Mouse (Mus musculus): Measurements from ENCODE around the gene Esam. TPM values are rescaled to one million over a fixed set of nuclear protein-coding genes. Genes with fewer than 3 reads are reported as not detected.

Gene Esam
- polyA plus RNA-seq, 1 experiment from 2014 or later, result 35.7 TPM

DNA sequence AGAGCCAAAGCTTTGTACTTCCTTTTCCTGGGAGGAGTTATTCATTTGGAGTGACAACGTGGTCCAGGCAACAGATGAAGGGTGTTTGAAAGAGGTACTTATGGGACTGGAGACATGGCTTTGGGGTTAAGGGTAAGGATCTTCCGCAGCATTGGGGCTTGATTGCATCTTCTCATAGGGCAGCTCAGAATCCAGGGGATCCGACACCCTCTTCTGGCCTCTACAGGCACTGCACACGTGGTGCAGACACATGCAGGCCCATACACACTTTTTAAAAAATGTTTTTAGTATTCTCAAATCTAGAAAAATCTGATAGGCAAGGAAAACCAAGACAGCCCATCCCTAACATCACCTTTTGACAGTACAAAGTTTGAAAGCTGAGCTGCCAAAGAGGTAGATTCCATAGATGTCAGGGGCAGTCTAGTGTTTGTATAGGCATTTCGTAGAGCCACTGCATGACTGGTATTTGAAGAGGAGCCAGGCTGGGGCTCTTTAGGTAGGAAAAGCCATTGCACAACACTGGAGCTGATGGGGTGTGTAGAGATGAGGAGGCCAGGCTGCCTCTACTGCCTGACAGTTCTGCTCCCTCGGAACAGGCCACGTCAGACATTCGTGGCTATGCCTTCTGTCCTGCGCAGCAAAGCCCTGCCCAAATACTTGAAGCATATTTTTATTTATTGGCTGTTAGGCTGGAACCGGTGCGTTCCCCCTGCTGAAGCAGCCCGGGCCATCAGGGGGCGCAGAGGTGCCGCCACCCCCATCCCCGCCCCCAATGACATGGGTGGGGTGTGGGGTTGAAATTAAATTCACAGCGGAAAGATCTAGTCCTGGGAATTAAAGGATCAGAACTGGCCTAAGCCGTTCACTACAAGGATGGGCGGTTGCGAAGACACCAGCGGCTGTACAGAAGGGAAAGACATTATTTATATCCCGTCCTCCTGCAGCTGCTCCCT is 1.2 kb upstream of the Esam start:
- Histone ChIP-seq H3K9me3 (ENCODE audit: control insufficient read depth, low read length) (no peaks in the 10 kb centered on the region), H3K4me1 (ENCODE audit: control insufficient read depth, insufficient read depth, low read length) (peaks cover 21% of the 10 kb centered on the region), H3K27me3 (ENCODE audit: control insufficient read depth, insufficient read depth, low read length) (peaks cover 57% of the 10 kb centered on the region), H3K36me3 (ENCODE audit: control insufficient read depth, insufficient read depth, low read length) (peaks cover 9% of the 10 kb centered on the region), H3K4me2 (ENCODE audit: low read depth) (no peak overlapping the region), H3K27ac (ENCODE audit: low read depth, low read length) (no peak overlapping the region), H3K4me3 (ENCODE audit: low read depth, low read length) (no peak overlapping the region), H3K9ac (ENCODE audit: low read length) (no peak overlapping the region)
- 23% methylated on average over 21 of the region's 21 CpGs for WGBS
- ATAC-seq (ENCODE audit: insufficient read depth, low FRiP score, low TSS enrichment) (no peak), DNase-seq (ENCODE audit: low spot score) (no peak)

DNA sequence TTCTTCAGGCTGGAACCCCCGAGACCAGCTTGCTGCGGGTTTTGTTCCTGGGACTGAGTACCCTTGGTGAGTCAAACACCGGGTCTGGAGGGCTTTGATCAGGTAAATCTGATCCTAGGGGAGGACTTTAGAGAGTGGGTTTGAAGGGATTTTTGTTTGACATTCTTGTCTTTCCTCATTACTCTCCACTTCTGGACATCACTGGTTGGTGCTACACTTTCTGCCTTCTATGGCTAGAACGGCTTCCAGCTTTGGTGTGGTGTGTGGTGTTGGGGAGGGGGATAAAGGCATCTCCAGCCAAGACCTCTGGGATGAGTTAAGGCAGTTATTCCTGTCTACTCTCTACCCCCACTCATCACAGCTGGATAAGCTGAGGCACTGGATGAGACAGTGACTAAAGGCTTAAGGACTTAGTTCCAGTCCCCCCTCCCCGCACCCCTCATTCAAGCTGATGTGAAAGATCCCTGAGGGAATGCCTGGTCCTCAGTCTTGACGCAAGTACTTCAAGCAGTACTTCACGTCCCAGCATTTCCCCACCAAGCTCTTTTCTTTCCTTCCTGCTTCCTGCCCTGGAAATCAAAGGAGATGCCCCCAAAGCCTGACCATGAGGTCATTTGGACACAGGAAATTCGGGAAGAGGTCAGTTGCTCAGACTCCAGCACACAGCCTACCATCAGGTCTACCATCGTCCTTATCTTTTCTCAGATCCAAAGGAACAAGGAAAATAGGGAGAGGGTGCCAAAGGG is 520 bp downstream of the Esam start:
- ATAC-seq (ENCODE audit: insufficient read depth, low FRiP score, low TSS enrichment), result no peak
- peak overlapping the region; percentile 10; the same call in 1 of the 2 replicates for H3K4me3 ChIP-seq (ENCODE audit: low read depth, low read length)
- peaks cover 21% of the 10 kb centered on the region for H3K4me1 ChIP-seq (ENCODE audit: control insufficient read depth, insufficient read depth, low read length)
- no peak for DNase-seq (ENCODE audit: low spot score)
- no peaks in the 10 kb centered on the region for H3K9me3 ChIP-seq (ENCODE audit: control insufficient read depth, low read length)
- H3K27ac ChIP-seq (ENCODE audit: low read depth, low read length), result no peak overlapping the region
- H3K4me2 ChIP-seq (ENCODE audit: low read depth), result no peak overlapping the region
- peaks cover 62% of the 10 kb centered on the region for H3K27me3 ChIP-seq (ENCODE audit: control insufficient read depth, insufficient read depth, low read length)
- whole genome bisulfite sequencing, result 21% methylated on average over 9 of the region's 9 CpGs
- no peak overlapping the region for H3K9ac ChIP-seq (ENCODE audit: low read length)
- peaks cover 4% of the 10 kb centered on the region for H3K36me3 ChIP-seq (ENCODE audit: control insufficient read depth, insufficient read depth, low read length)

DNA sequence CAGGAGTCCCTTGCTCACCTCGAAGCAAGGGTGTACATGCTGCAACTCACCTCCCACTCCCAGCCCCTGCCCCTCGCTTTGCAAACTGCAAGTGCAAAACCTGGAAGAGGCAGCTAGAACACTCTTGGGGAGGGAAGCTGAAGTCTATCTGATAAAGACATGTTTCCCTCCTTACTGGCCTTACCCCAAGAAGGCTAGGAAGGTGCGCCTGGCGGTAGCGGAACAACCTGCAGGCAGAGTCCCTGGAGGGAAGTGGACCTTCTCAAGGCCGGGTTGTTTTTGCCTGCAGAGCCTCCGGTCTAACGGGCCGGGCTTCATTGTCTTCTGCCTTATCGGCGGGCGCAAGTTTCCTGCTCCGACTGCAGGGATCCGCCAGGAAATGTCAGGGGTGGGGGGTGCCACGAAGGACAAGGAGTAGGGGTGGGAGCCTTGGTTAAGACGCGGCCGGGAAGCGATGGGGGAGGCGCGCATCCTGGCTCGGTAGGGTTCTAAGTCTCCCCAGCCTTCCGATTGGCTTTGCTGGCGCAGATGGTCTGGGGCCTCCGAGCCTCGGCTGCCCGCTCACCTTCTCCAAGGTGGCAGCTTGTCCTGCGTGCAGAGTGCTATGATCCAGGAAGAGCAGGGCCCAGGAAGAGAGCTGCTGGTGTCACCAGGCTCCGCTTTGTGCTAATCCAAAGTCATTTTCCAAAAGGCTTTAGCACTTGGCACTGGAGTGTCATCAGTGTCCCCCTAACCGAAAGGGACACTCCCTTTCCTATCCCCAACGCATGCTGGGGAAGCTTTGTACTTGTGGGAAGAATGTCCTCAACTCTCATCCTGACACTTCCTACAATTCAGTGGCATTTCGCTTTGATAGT is 2.4 kb downstream of the Esam start:
- Histone ChIP-seq H3K27me3 (ENCODE audit: control insufficient read depth, insufficient read depth, low read length) (peaks cover 62% of the 10 kb centered on the region), H3K27ac (ENCODE audit: low read depth, low read length) (no peak overlapping the region), H3K9me3 (ENCODE audit: control insufficient read depth, low read length) (no peaks in the 10 kb centered on the region), H3K4me1 (ENCODE audit: control insufficient read depth, insufficient read depth, low read length) (peaks cover 21% of the 10 kb centered on the region), H3K36me3 (ENCODE audit: control insufficient read depth, insufficient read depth, low read length) (no peaks in the 10 kb centered on the region), H3K4me2 (ENCODE audit: low read depth) (peak overlapping the region; percentile 44), H3K4me3 (ENCODE audit: low read depth, low read length) (peak overlapping the region; percentile 24), H3K9ac (ENCODE audit: low read length) (peak overlapping the region; percentile 26)
- DNase-seq (ENCODE audit: low spot score) (peak; percentile 51), ATAC-seq (ENCODE audit: insufficient read depth, low FRiP score, low TSS enrichment) (no peak)
- under 1% methylated on average over 32 of the region's 32 CpGs for WGBS

DNA sequence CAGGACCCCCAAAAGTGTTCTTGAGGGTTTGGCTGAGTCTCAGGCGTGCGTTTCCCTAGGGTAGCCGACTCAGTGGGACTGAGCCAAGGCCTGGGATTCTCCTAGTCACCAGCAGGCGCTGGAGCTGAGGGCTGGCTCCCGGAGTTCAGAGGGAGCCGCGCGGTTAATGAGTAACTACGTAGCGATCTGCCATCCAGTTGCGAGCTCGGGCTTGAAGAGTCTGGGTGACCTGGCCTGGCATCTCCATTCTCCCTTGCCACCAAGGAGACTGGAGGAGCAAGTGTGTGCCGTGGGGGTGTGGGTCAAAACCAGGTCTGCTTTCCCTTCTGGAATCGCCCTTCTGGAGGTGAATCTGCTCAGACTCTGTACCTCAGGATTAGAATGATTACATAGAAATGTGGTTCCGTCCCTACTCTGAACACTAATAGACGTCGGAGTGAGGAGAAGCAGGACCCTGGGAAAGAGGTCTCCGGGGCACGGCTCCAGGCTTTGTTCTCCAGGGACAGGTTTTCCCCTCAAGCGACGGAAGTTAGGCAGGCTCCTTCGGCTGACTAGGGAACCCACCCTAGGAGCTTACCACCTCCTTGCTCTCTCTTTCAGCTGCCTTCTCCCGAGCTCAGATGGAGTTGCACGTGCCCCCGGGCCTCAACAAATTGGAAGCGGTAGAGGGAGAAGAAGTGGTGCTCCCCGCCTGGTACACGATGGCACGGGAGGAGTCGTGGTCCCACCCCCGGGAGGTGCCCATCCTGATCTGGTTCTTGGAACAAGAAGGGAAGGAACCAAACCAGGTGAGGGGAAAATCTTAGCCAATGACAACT is 3.2 kb downstream of the Esam start:
- DNase-seq (ENCODE audit: low spot score), result peak; percentile 65
- no peaks in the 10 kb centered on the region for H3K9me3 ChIP-seq (ENCODE audit: control insufficient read depth, low read length)
- peak overlapping the region; percentile 26; the same call in 1 of the 2 replicates for H3K9ac ChIP-seq (ENCODE audit: low read length)
- peaks cover 21% of the 10 kb centered on the region for H3K4me1 ChIP-seq (ENCODE audit: control insufficient read depth, insufficient read depth, low read length)
- peak overlapping the region; percentile 24 for H3K4me3 ChIP-seq (ENCODE audit: low read depth, low read length)
- H3K27me3 ChIP-seq (ENCODE audit: control insufficient read depth, insufficient read depth, low read length), result peaks cover 60% of the 10 kb centered on the region
- H3K4me2 ChIP-seq (ENCODE audit: low read depth), result peak overlapping the region; percentile 44
- H3K27ac ChIP-seq (ENCODE audit: low read depth, low read length), result no peak overlapping the region
- peak; percentile 71 for ATAC-seq (ENCODE audit: insufficient read depth, low FRiP score, low TSS enrichment)
- H3K36me3 ChIP-seq (ENCODE audit: control insufficient read depth, insufficient read depth, low read length), result no peaks in the 10 kb centered on the region
- under 1% methylated on average over 31 of the region's 31 CpGs for WGBS

DNA sequence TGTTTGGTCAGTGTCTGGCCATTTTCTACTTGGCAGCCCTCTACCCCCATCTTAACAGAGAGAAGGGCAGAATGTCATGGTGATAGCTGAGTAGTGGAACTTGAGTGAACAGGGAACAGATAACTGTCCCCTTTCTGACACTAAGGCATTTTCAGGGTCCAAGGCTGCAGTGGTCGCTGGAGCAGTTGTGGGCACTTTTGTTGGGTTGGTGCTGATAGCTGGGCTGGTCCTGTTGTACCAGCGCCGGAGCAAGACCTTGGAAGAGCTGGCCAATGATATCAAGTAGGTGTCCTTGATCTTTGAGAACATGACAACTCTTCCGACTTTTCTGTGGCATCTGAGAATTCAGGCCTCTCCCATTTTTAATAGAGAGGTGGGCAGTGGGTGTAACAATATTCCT is 9.0 kb downstream of the Esam start:
- Histone ChIP-seq H3K4me3 (ENCODE audit: low read depth, low read length) (no peak overlapping the region), H3K9ac (ENCODE audit: low read length) (no peak overlapping the region), H3K27me3 (ENCODE audit: control insufficient read depth, insufficient read depth, low read length) (peaks cover 4% of the 10 kb centered on the region; the same call in 1 of the 2 replicates), H3K4me1 (ENCODE audit: control insufficient read depth, insufficient read depth, low read length) (no peaks in the 10 kb centered on the region), H3K36me3 (ENCODE audit: control insufficient read depth, insufficient read depth, low read length) (no peaks in the 10 kb centered on the region), H3K4me2 (ENCODE audit: low read depth) (no peak overlapping the region), H3K9me3 (ENCODE audit: control insufficient read depth, low read length) (no peaks in the 10 kb centered on the region), H3K27ac (ENCODE audit: low read depth, low read length) (no peak overlapping the region)
- 81% methylated on average over 4 of the region's 4 CpGs for WGBS
- DNase-seq (ENCODE audit: low spot score) (no peak), ATAC-seq (ENCODE audit: insufficient read depth, low FRiP score, low TSS enrichment) (no peak)

DNA sequence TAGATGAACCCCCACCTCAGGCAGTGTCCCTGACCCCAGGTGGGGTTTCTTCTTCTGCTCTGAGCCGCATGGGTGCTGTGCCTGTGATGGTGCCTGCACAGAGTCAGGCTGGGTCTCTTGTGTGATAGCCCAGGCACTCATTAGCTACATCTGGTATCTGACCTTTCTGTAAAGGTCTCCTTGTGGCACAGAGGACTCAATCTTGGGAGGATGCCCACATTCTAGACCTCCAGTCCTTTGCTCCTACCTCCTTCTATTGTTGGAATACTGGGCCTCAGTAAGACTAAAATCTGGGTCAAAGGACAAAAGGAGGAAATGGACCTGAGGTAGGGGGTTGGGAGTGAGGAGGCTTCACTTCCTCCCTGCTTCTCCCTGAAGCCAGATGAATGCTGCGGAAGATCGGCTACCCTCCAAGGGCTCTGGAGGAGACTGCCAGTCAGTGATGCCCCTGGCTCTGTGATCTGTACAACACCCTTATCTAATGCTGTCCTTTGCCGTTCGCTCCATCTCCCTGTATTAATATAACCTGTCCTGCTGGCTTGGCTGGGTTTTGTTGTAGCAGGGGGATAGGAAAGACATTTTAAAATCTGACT is 9.9 kb downstream of the Esam start:
- no peak for DNase-seq (ENCODE audit: low spot score)
- Histone ChIP-seq H3K4me1 (ENCODE audit: control insufficient read depth, insufficient read depth, low read length) (no peaks in the 10 kb centered on the region), H3K27me3 (ENCODE audit: control insufficient read depth, insufficient read depth, low read length) (no peaks in the 10 kb centered on the region), H3K36me3 (ENCODE audit: control insufficient read depth, insufficient read depth, low read length) (no peaks in the 10 kb centered on the region), H3K9me3 (ENCODE audit: control insufficient read depth, low read length) (no peaks in the 10 kb centered on the region), H3K27ac (ENCODE audit: low read depth, low read length) (no peak overlapping the region), H3K4me3 (ENCODE audit: low read depth, low read length) (no peak overlapping the region), H3K4me2 (ENCODE audit: low read depth) (no peak overlapping the region), H3K9ac (ENCODE audit: low read length) (no peak overlapping the region)
- WGBS, result 77% methylated on average over 5 of the region's 5 CpGs
- no peak for ATAC-seq (ENCODE audit: insufficient read depth, low FRiP score, low TSS enrichment)

DNA sequence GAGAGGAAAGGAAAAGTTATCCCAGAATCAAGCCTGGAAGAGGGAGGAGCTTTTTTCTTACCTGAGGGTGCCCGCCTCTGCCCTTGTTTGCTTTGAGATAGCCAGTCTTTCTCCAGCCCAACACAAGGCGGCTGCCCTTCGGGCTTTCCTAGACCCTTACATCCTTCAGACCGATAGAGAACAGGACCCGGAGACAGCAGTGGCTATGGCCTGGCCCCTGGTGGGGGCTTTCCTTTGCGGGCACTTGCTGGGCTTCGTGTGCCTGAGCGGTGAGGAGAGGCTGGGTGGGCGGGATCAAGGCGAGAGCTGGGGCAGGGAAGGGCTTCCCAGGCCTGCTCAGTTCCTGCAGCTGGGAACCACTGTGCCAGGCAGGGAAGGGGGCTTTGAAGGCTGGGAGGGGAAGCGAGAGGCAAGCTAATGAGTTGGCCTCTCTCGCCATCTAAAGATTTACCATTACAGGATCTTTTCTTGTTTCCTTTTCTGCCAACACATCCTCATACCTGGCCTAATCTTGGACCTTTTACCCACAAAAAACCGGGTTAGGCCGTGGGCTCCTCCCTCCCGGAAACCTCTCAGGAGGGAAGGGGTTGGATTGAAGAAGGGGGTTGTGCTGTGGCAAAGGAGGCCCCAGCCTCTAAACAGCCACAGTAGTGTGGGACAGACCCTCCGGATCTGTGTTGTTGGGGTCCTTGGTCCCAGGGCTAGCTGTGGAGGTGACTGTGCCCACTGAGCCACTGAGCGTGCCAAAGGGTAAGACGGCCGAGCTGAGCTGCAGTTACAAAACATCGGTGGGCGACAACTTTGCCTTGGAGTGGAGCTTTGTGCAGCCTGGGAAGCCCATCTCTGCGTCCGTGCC is 11.5 kb downstream of the Esam start, which contains the start of gene Vsig2:
TSS of gene Vsig2 (plus strand) at position 86 of the 856 bp plus-strand sequence.
- 48% methylated on average over 23 of the region's 23 CpGs for WGBS
- no peak within 1 kb of the TSS for H3K9ac ChIP-seq (ENCODE audit: low read length)

More for the DNA sequence above, 11.5 kb downstream of the Esam start, which contains the start of gene Vsig2:
- ATAC-seq (ENCODE audit: insufficient read depth, low FRiP score, low TSS enrichment) (no peak), DNase-seq (ENCODE audit: low spot score) (no peak)
- H3K27me3 ChIP-seq (ENCODE audit: control insufficient read depth, insufficient read depth, low read length), result peaks cover 5% of the 10 kb centered on the region; the same call in 1 of the 2 replicates
- no peak within 1 kb of the TSS for H3K4me2 ChIP-seq (ENCODE audit: low read depth)
- H3K36me3 ChIP-seq (ENCODE audit: control insufficient read depth, insufficient read depth, low read length), result no peaks in the 10 kb centered on the region
- H3K9me3 ChIP-seq (ENCODE audit: control insufficient read depth, low read length), result no peaks in the 10 kb centered on the region
- no peak within 1 kb of the TSS for H3K27ac ChIP-seq (ENCODE audit: low read depth, low read length)
- no peak within 1 kb of the TSS for H3K4me3 ChIP-seq (ENCODE audit: low read depth, low read length)
- H3K4me1 ChIP-seq (ENCODE audit: control insufficient read depth, insufficient read depth, low read length), result no peaks in the 10 kb centered on the region; the same call in 1 of the 2 replicates
